ENCODE assay signal across 8 mouse cellular contexts in the genomic region with DNA sequence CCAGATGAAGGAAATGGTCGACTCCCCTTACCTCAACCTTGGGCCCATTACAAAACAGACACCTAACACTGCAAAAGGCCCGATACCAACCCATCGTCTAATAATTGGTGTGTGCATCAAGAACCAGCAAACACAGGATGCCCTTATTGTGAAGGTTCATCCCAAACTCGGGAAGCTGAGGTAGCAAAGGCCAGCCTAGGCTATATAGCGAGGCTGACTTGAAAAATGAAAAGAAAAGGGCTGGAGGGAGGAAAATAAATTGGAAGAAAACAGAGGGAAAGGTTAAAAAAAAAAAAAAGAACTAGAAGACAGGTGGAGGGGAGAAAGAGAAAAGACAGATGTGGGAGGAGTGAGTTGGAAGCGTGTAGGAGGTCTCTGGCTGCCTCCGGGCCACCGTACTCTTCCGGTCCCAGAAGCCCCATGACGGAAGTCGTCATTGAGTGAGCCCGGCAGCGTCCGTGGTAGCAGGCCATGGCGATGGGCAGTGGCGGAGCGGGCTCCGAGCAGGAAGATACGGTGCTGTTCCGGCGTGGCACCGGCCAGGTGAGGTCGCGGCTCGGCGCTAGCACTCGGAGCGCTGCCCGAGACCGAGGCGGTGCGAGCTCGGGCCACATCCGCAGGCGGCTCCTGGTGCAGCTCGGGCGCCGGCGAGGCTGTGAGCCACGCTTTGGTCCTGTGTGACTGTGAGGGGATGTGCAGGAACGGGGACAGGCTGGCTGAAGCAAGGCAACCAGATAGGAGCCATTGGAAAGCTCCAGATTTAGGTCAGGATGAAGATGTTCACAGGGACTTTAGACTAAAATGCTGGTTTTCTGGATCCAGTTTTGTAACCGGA. TPM values are rescaled to one million over a fixed set of nuclear protein-coding genes. Genes with fewer than 3 reads are reported as not detected.
DNase-seq lines count a peak whose midpoint lies in the region; ATAC-seq lines count a peak whose summit lies in the region.

TSS of gene Smn1 (plus strand) at position 430 of the 835 bp plus-strand sequence.

- H3K27me3 ChIP-seq in lung, embryonic 16.5 days (ENCODE audit: control insufficient read depth, insufficient read depth, low read depth, low read length) = no peaks in the 10 kb centered on the region

- H3K9ac ChIP-seq in lung, embryonic 16.5 days (ENCODE audit: low read length) = peak within 1 kb of the TSS; percentile 94

- peak; percentile 99 to 100 for ATAC-seq in hematopoietic stem cell, adult 5-6 weeks (replicated peaks in 1 of 2; ENCODE audit: insufficient read depth in 1 of 2, low FRiP score in 2 of 2, low TSS enrichment in 1 of 2, low read depth in 1 of 2, poor library complexity in 2 of 2, severe bottlenecking in 2 of 2)
- ATAC-seq in lung, embryonic 16.5 days (ENCODE audit: low read depth) = peak; percentile 97

- H3K27ac ChIP-seq in lung, embryonic 16.5 days (ENCODE audit: low read length) = no peak within 1 kb of the TSS

- 4% methylated on average over 38 of the region's 42 CpGs for WGBS in lung, embryonic 16.5 days

- peaks cover 9% of the 10 kb centered on the region for H3K4me1 ChIP-seq in lung, embryonic 16.5 days (replicated peaks; ENCODE audit: control insufficient read depth, insufficient read depth, low read length)

- H3K9me3 ChIP-seq in lung, embryonic 16.5 days (ENCODE audit: control insufficient read depth, low read length) = no peaks in the 10 kb centered on the region

- H3K4me2 ChIP-seq in lung, embryonic 16.5 days (ENCODE audit: low read depth, low read length) = peak within 1 kb of the TSS; percentile 94

- peak; percentile 85 for DNase-seq in MEL-GATA-1-ER (ENCODE audit: extremely low read depth, low read depth)
- DNase-seq in cerebellum, adult 8-10 months = peak; percentile 92
- DNase-seq in forelimb bud, embryonic 11.5 days (ENCODE audit: low read depth, low spot score) = peak; percentile 92
- peak; percentile 78 for DNase-seq in layer of hippocampus, adult 9-10 months (ENCODE audit: low spot score)
- DNase-seq in ovary, postnatal 10 days (ENCODE audit: low spot score) = peak; percentile 86
- DNase-seq in thymus, postnatal 10 days (ENCODE audit: low spot score in 2 of 2) = peak; percentile 74 to 83

- H3K4me3 ChIP-seq in lung, embryonic 16.5 days (ENCODE audit: low read length) = peak within 1 kb of the TSS; percentile 97

- H3K36me3 ChIP-seq in lung, embryonic 16.5 days (ENCODE audit: control insufficient read depth, insufficient read depth, low read length) = peaks cover 20% of the 10 kb centered on the region

RNA-seq across cellular contexts. Expression of gene Smn1, which starts in this region (rescaled TPM):
- total RNA-seq in hematopoietic stem cell, adult 5-6 weeks (2017) = 39.0 and 54.3 TPM in 2 replicates
- 37.7 and 43.5 TPM in 2 replicates for polyA plus RNA-seq in lung, embryonic 16.5 days (2015; fragmentation: Nextera tagmentation; extraction: Ambion mirVana)
